Mouse (Mus musculus): ENCODE results near the gene Hyou1. TPM values are rescaled to one million over a fixed set of nuclear protein-coding genes. Genes with fewer than 3 reads are reported as not detected.

Gene Hyou1
- polyA plus RNA-seq, 1 experiment, result 30.8 TPM

- Histone ChIP-seq H3K27ac (replicated peaks; ENCODE audit: low read depth, low read length) (no peak overlapping the region), H3K4me1 (ENCODE audit: control insufficient read depth, insufficient read depth, insufficient read length, low read length) (no peaks in the 10 kb centered on the region)
Observed at GRCm38 (mm10) chr9:44432577-44433185, 53.4 kb downstream of the Hyou1 start.

GRCm38 (mm10) chr9:44435747-44436146, 56.5 kb downstream of the Hyou1 start:
- no peak overlapping the region for H3K27ac ChIP-seq (replicated peaks; ENCODE audit: low read depth, low read length)
- H3K4me3 ChIP-seq (ENCODE audit: insufficient read depth, low read depth, low read length), result no peak overlapping the region
- H3K4me1 ChIP-seq (ENCODE audit: control insufficient read depth, insufficient read depth, insufficient read length, low read length), result no peaks in the 10 kb centered on the region

More at GRCm38 (mm10) chr9:44432577-44433185, 53.4 kb downstream of the Hyou1 start:
- H3K4me3 ChIP-seq (ENCODE audit: insufficient read depth, low read depth, low read length), result no peak overlapping the region

- no peaks in the 10 kb centered on the region for H3K4me1 ChIP-seq (ENCODE audit: control insufficient read depth, insufficient read depth, insufficient read length, low read length)
- H3K27ac ChIP-seq (replicated peaks; ENCODE audit: low read depth, low read length), result no peak within 1 kb of the TSS
- no peak within 1 kb of the TSS for H3K4me3 ChIP-seq (ENCODE audit: insufficient read depth, low read depth, low read length)
Observed at GRCm38 (mm10) chr9:44440961-44441360, 61.7 kb downstream of the Hyou1 start, which contains the start of gene Foxr1. Gene Foxr1, minus strand, starts transcription at chr9:44441136.

Other genes with a start within 250 kb of the Hyou1 start
- gene Mcam, start 245.0 kb upstream of the Hyou1 start, polyA plus RNA-seq (2012; ENCODE audit: insufficient read depth, insufficient read length, missing spikeins), result 27.8 and 28.1 TPM in 2 replicates
- 10.8 and 11.6 TPM in 2 replicates for gene Cbl, start 145.4 kb upstream of the Hyou1 start, polyA plus RNA-seq (2012; ENCODE audit: insufficient read depth, insufficient read length, missing spikeins)
- not detected in 2 replicates for gene Ccdc153, start 138.8 kb upstream of the Hyou1 start, polyA plus RNA-seq (2012; ENCODE audit: insufficient read depth, insufficient read length, missing spikeins)
- not detected in 2 replicates for gene Pdzd3, start 128.0 kb upstream of the Hyou1 start, polyA plus RNA-seq (2012; ENCODE audit: insufficient read depth, insufficient read length, missing spikeins)
- gene Nlrx1, start 110.9 kb upstream of the Hyou1 start, polyA plus RNA-seq (2012; ENCODE audit: insufficient read depth, insufficient read length, missing spikeins), result 8.7 and 8.8 TPM in 2 replicates
- 0.36 TPM in 1 of 2 replicates, not detected in the other for gene Abcg4, start 90.9 kb upstream of the Hyou1 start, polyA plus RNA-seq (2012; ENCODE audit: insufficient read depth, insufficient read length, missing spikeins)
- 4.7 and 5.1 TPM in 2 replicates for gene Hinfp, start 73.8 kb upstream of the Hyou1 start, polyA plus RNA-seq (2012; ENCODE audit: insufficient read depth, insufficient read length, missing spikeins)
- 9.7 and 11.8 TPM in 2 replicates for gene C2cd2l, start 59.2 kb upstream of the Hyou1 start, polyA plus RNA-seq (2012; ENCODE audit: insufficient read depth, insufficient read length, missing spikeins)
- gene Dpagt1, start 53.5 kb upstream of the Hyou1 start, polyA plus RNA-seq (2012; ENCODE audit: insufficient read depth, insufficient read length, missing spikeins), result 14.6 and 17.9 TPM in 2 replicates
- 2.9 and 4.8 TPM in 2 replicates for gene H2afx, start 44.8 kb upstream of the Hyou1 start, polyA plus RNA-seq (2012; ENCODE audit: insufficient read depth, insufficient read length, missing spikeins)
- gene Hmbs, start 35.3 kb upstream of the Hyou1 start, polyA plus RNA-seq (2012; ENCODE audit: insufficient read depth, insufficient read length, missing spikeins), result 58.0 and 61.8 TPM in 2 replicates
- 19.2 and 25.3 TPM in 2 replicates for gene Vps11, start 17.8 kb upstream of the Hyou1 start, polyA plus RNA-seq (2012; ENCODE audit: insufficient read depth, insufficient read length, missing spikeins)
- gene Slc37a4, start 17.4 kb downstream of the Hyou1 start, polyA plus RNA-seq (2012; ENCODE audit: insufficient read depth, insufficient read length, missing spikeins), result 19.2 and 21.2 TPM in 2 replicates
- 1,821 and 1,946 TPM in 2 replicates for gene Rps25, start 27.6 kb downstream of the Hyou1 start, polyA plus RNA-seq (2012; ENCODE audit: insufficient read depth, insufficient read length, missing spikeins)
- 112 and 145 TPM in 2 replicates for gene Trappc4, start 28.1 kb downstream of the Hyou1 start, polyA plus RNA-seq (2012; ENCODE audit: insufficient read depth, insufficient read length, missing spikeins)
- gene Ccdc84, start 39.1 kb downstream of the Hyou1 start, polyA plus RNA-seq (2012; ENCODE audit: insufficient read depth, insufficient read length, missing spikeins), result 7.3 and 11.1 TPM in 2 replicates
- not detected in 2 replicates for gene Foxr1, start 61.6 kb downstream of the Hyou1 start, polyA plus RNA-seq (2012; ENCODE audit: insufficient read depth, insufficient read length, missing spikeins)
- gene Upk2, start 75.5 kb downstream of the Hyou1 start, polyA plus RNA-seq (2012; ENCODE audit: insufficient read depth, insufficient read length, missing spikeins), result not detected in 2 replicates
- gene Bcl9l, start 103.3 kb downstream of the Hyou1 start, polyA plus RNA-seq (2012; ENCODE audit: insufficient read depth, insufficient read length, missing spikeins), result 19.2 and 24.4 TPM in 2 replicates
- gene Cxcr5, start 182.4 kb downstream of the Hyou1 start, polyA plus RNA-seq (2012; ENCODE audit: insufficient read depth, insufficient read length, missing spikeins), result not detected in 2 replicates
- gene Ddx6, start 225.4 kb downstream of the Hyou1 start, polyA plus RNA-seq (2012; ENCODE audit: insufficient read depth, insufficient read length, missing spikeins), result 56.9 and 60.7 TPM in 2 replicates

Data from brown adipose tissue, adult 24 weeks (tissue).